Mouse (Mus musculus) MEL (cell line): Measurements from ENCODE around the gene Grik5. TPM values are rescaled to one million over a fixed set of nuclear protein-coding genes. Genes with fewer than 3 reads are reported as not detected.

Experiments
- DNase-seq: peaks from one replicate; pipeline ENCODE4 v3.0.0; 2011; ENCODE audit warnings: low read depth, low spot score
- H3K27ac ChIP-seq: 2 replicates; pipeline ENCODE4 v1.5.1; 2012; ENCODE audit warnings: low read depth, mild to moderate bottlenecking, control low read depth, low read length, moderate library complexity; ENCODE audit not compliant: control insufficient read depth
- H3K27me3 ChIP-seq, 2 experiments: fragments of 150-350 bp in 1 of 2; sonication (generic) in 1 of 2; 2 replicates each; pipeline ENCODE4 v1.6.1; 2012; ENCODE audit warnings: low read length in 2 of 2, mild to moderate bottlenecking in 2 of 2, improper control_type of control experiment in 1 of 2, moderate library complexity in 1 of 2; ENCODE audit not compliant: insufficient read depth in 2 of 2, control insufficient read depth in 1 of 2
- H3K36me3 ChIP-seq, 2 experiments: 2 replicates each; pipeline ENCODE4 v1.6.1; 2012 to 2014; ENCODE audit warnings: low read length in 2 of 2, improper control_type of control experiment in 1 of 2, inconsistent platforms in 1 of 2, mild to moderate bottlenecking in 1 of 2; ENCODE audit not compliant: insufficient read depth in 2 of 2, control insufficient read depth in 1 of 2
- H3K4me1 ChIP-seq, 2 experiments: fragments of 150-350 bp in 1 of 2; sonication (generic) in 1 of 2; 2 replicates each; pipeline ENCODE4 v1.6.1; 2012; ENCODE audit warnings: low read length in 2 of 2, improper control_type of control experiment in 1 of 2, mild to moderate bottlenecking in 1 of 2; ENCODE audit not compliant: insufficient read depth in 2 of 2, control insufficient read depth in 1 of 2
- H3K4me3 ChIP-seq, 2 experiments: fragments of 150-350 bp in 1 of 2; sonication (generic) in 1 of 2; 2 replicates each; pipeline ENCODE4 v1.5.1; 2012; ENCODE audit warnings: low read depth in 2 of 2, low read length in 2 of 2, mild to moderate bottlenecking in 2 of 2, moderate library complexity in 2 of 2, control low read depth in 1 of 2, improper control_type of control experiment in 1 of 2; ENCODE audit not compliant: control insufficient read depth in 1 of 2, insufficient read depth in 1 of 2
- H3K79me2 ChIP-seq: 2 replicates; pipeline ENCODE4 v1.6.1; 2012; ENCODE audit warnings: mild to moderate bottlenecking, low read length, moderate library complexity; ENCODE audit not compliant: control insufficient read depth, poor library complexity, insufficient read depth
- H3K9ac ChIP-seq: 2 replicates; pipeline ENCODE4 v1.6.1; 2012; ENCODE audit warnings: low read depth, mild to moderate bottlenecking, control low read depth, low read length, moderate library complexity; ENCODE audit not compliant: control insufficient read depth, poor library complexity, severe bottlenecking
- H3K9me3 ChIP-seq: fragments of 150-350 bp; sonication (generic); replicated peaks from 2 replicates; pipeline ENCODE4 v1.6.1; 2012; ENCODE audit warnings: mild to moderate bottlenecking, low read length, improper control_type of control experiment, moderate library complexity; ENCODE audit not compliant: insufficient read depth
- CHD1 ChIP-seq: IDR thresholded peaks from 2 replicates; pipeline ENCODE4 v1.6.1; 2012; ENCODE audit warnings: low read depth, mild to moderate bottlenecking, inconsistent platforms, low read length, improper control_type of control experiment
- CHD2 ChIP-seq: IDR thresholded peaks from 2 replicates; pipeline ENCODE4 v1.6.1; 2011; ENCODE audit warnings: low read length, improper control_type of control experiment
- CTCF ChIP-seq, 3 experiments: IDR thresholded peaks in 2 of 3; conservative IDR thresholded peaks in 1 of 3; 2 replicates each; pipeline ENCODE4 v1.5.1; 2011 to 2012; ENCODE audit warnings: low read length in 3 of 3, low read depth in 2 of 3, mild to moderate bottlenecking in 2 of 3, improper control_type of control experiment in 1 of 3, inconsistent platforms in 1 of 3, mixed read lengths in 1 of 3, moderate library complexity in 1 of 3; ENCODE audit not compliant: control insufficient read depth in 1 of 3, insufficient read depth in 1 of 3, poor library complexity in 1 of 3, severe bottlenecking in 1 of 3
- E2F4 ChIP-seq: IDR thresholded peaks from 2 replicates; pipeline ENCODE4 v1.6.1; 2011; ENCODE audit warnings: low read depth, low read length, improper control_type of control experiment, borderline replicate concordance
- ELF1 ChIP-seq: IDR thresholded peaks from 2 replicates; pipeline ENCODE4 v1.6.1; 2014; ENCODE audit warnings: low read depth, mild to moderate bottlenecking, inconsistent platforms, low read length, improper control_type of control experiment, moderate library complexity
- EP300 ChIP-seq, 2 experiments: IDR thresholded peaks; 2 replicates each; pipeline ENCODE4 v1.6.1; 2011; ENCODE audit warnings: improper control_type of control experiment in 2 of 2, low read length in 2 of 2, low read depth in 1 of 2, mild to moderate bottlenecking in 1 of 2
- ETS1 ChIP-seq: IDR thresholded peaks from 2 replicates; pipeline ENCODE4 v1.6.1; 2012; ENCODE audit warnings: low read depth, mild to moderate bottlenecking, inconsistent platforms, low read length, improper control_type of control experiment, moderate library complexity
- GABPA ChIP-seq: IDR thresholded peaks from 2 replicates; pipeline ENCODE4 v1.6.1; 2012; ENCODE audit warnings: low read depth, mild to moderate bottlenecking, inconsistent platforms, low read length, improper control_type of control experiment, moderate library complexity
- JUND ChIP-seq: IDR thresholded peaks from 2 replicates; pipeline ENCODE4 v1.6.1; 2011; ENCODE audit warnings: low read depth, mild to moderate bottlenecking, improper control_type of control experiment, low read length
- MAX ChIP-seq: IDR thresholded peaks from 2 replicates; pipeline ENCODE4 v1.6.1; 2011; ENCODE audit warnings: low read length, improper control_type of control experiment
- MEF2A ChIP-seq: IDR thresholded peaks from 2 replicates; pipeline ENCODE4 v1.6.1; 2014; ENCODE audit warnings: low read depth, mild to moderate bottlenecking, inconsistent platforms, low read length, improper control_type of control experiment; ENCODE audit not compliant: poor library complexity, insufficient replicate concordance, severe bottlenecking; ENCODE audit errors: extremely low read depth
- MXI1 ChIP-seq: IDR thresholded peaks from 2 replicates; pipeline ENCODE4 v1.6.1; 2011; ENCODE audit warnings: mild to moderate bottlenecking, low read depth, low read length, improper control_type of control experiment
- MYC ChIP-seq: IDR thresholded peaks from 2 replicates; pipeline ENCODE4 v1.6.1; 2011; ENCODE audit warnings: low read depth, mild to moderate bottlenecking, low read length, improper control_type of control experiment, moderate library complexity
- NELFE ChIP-seq: IDR thresholded peaks from 2 replicates; pipeline ENCODE4 v1.6.1; 2011; ENCODE audit warnings: low read depth, low read length, improper control_type of control experiment
- RAD21 ChIP-seq: IDR thresholded peaks from 2 replicates; pipeline ENCODE4 v1.6.1; 2011; ENCODE audit warnings: mild to moderate bottlenecking, low read depth, low read length, improper control_type of control experiment
- RCOR1 ChIP-seq: IDR thresholded peaks from 2 replicates; pipeline ENCODE4 v1.6.1; 2012; ENCODE audit warnings: low read depth, mild to moderate bottlenecking, inconsistent platforms, low read length, improper control_type of control experiment
- SMC3 ChIP-seq: IDR thresholded peaks from 2 replicates; pipeline ENCODE4 v1.6.1; 2011; ENCODE audit warnings: low read depth, low read length, improper control_type of control experiment
- TBP ChIP-seq: IDR thresholded peaks from 2 replicates; pipeline ENCODE4 v1.8.0; 2011; ENCODE audit warnings: low read depth, low read length, improper control_type of control experiment
- USF1 ChIP-seq: IDR thresholded peaks from 2 replicates; pipeline ENCODE4 v1.6.1; 2014; ENCODE audit warnings: low read depth, mild to moderate bottlenecking, inconsistent platforms, low read length, improper control_type of control experiment, moderate library complexity
- ZC3H11A ChIP-seq: IDR thresholded peaks from 2 replicates; pipeline ENCODE4 v1.6.1; 2012; ENCODE audit warnings: low read depth, mild to moderate bottlenecking, inconsistent platforms, low read length, improper control_type of control experiment
- ZKSCAN1 ChIP-seq: IDR thresholded peaks from 2 replicates; pipeline ENCODE4 v1.6.1; 2012; ENCODE audit warnings: low read depth, mild to moderate bottlenecking, inconsistent platforms, low read length, improper control_type of control experiment, moderate library complexity
- polyA plus RNA-seq, 2 experiments: library from polyadenylated mRNA; stranded (reverse) in 1 of 2; unstranded in 1 of 2; fragments of >175 nt in 1 of 2; fragments of >200 nt in 1 of 2; gene quantifications; 2 replicates each; pipeline versions ENCODE4 v1.2.1 to v1.2.4; 2012; ENCODE audit warnings: low replicate concordance in 2 of 2, low read depth in 1 of 2; ENCODE audit not compliant: insufficient read length in 2 of 2, insufficient read depth in 1 of 2, missing spikeins in 1 of 2
- total RNA-seq: library from RNA; depleted of rRNA; stranded (reverse); fragments of 300-350 nt; gene quantifications from 2 replicates; pipeline ENCODE4 v1.2.3, GENCODE M21; 2012

Gene Grik5
- total and polyA plus RNA-seq, 3 experiments, result 3.5 to 22.0 TPM; not detected in 1

DNA sequence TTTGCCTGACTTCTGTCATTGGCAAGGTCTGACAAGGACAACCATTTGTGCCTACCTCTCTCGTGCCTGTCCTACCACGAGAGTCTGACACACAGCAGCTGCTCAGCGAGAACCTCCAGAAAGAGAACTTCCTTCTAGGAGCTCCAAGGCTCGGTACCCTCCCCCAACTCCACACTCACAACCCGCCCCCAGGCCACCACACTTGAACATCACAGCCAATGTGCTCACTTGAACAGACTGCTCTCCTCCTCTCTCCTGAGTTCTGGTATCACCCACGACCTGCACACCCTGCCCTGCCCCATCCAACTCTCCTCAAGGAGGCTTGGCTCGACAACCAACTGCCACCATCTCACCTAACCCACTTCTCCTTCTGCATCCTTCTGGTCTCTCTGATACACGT, 8.2 kb downstream of the Grik5 start:
- no peaks in the 10 kb centered on the region for H3K27me3 ChIP-seq
- no peak overlapping the region for H3K9ac ChIP-seq
- TF ChIP-seq MEF2A (no peak), TBP (no peak), E2F4 (no peak), SMC3 (no peak), ETS1 (no peak), CTCF (IDR thresholded peaks at IDR 0.05 in 2 of 3, conservative IDR thresholded peaks at IDR 0.05 in 1 of 3; ENCODE audit: control insufficient read depth in 1 of 3, insufficient read depth in 1 of 3, low read depth in 2 of 3, low read length in 3 of 3, poor library complexity in 1 of 3, severe bottlenecking in 1 of 3) (no peak), MXI1 (no peak), ELF1 (no peak)
- H3K4me1 ChIP-seq, result no peaks in the 10 kb centered on the region
- no peak overlapping the region for H3K4me3 ChIP-seq
- H3K27ac ChIP-seq, result no peak overlapping the region
- no peaks in the 10 kb centered on the region for H3K9me3 ChIP-seq
- no peak for DNase-seq
- H3K79me2 ChIP-seq, result no peaks in the 10 kb centered on the region
- no peaks in the 10 kb centered on the region for H3K36me3 ChIP-seq

DNA sequence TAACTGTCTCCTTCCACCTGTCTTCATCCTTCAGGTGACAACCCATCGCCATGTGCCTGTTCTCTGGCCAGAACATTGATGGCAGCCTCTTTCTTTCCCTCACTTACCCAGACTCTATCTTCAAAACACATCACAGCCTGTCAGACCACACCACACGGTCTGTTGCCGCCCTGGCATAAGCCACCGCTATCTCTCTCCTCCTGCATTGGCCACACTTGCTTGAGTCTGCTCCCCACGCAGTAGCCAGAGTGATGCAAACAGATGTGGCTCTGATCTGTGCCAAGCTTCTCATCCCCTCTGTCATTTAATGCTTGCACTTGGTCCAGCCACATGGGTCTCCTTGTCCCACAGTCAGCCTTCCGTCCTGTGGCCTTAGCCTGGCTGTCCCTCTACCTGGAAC, 8.8 kb downstream of the Grik5 start:
- Histone ChIP-seq H3K4me1 (no peaks in the 10 kb centered on the region), H3K4me3 (no peak overlapping the region), H3K79me2 (no peaks in the 10 kb centered on the region), H3K27ac (no peak overlapping the region), H3K27me3 (no peaks in the 10 kb centered on the region), H3K9me3 (no peaks in the 10 kb centered on the region), H3K36me3 (no peaks in the 10 kb centered on the region), H3K9ac (no peak overlapping the region)
- DNase-seq, result no peak
- no peak for TF ChIP-seq USF1
- no peak for TF ChIP-seq E2F4
- no peak for TF ChIP-seq GABPA
- TF ChIP-seq MAX, result no peak
- no peak for TF ChIP-seq ELF1
- TF ChIP-seq ZC3H11A, result no peak

DNA sequence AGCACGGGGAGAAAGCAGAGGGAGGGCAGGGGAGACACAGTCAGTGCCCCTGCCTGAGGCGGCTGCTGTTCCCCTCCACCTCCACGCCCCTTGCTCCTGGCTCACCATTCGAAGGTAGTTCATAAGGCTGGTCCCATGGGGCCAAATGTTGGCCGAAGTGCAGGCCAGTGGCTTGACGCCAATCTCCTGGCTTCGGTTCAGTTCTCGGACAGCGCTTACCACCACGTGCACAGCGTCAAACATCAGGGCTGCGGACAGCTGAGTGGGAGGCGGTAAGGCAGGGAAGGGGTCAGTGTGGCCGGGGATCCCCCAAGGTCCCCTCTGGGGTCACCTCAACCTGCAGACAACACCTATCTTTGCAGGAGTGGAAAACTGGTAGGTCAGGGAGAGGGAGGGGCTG, 13.3 kb downstream of the Grik5 start:
- Histone ChIP-seq H3K9ac (no peak overlapping the region), H3K4me3 (no peak overlapping the region), H3K27ac (no peak overlapping the region), H3K9me3 (no peaks in the 10 kb centered on the region), H3K36me3 (no peaks in the 10 kb centered on the region; a peak in 1 of 4 replicates), H3K79me2 (no peaks in the 10 kb centered on the region), H3K4me1 (no peaks in the 10 kb centered on the region), H3K27me3 (no peaks in the 10 kb centered on the region)
- DNase-seq, result no peak
- TF ChIP-seq CHD2, result no peak
- no peak for TF ChIP-seq RAD21
- no peak for TF ChIP-seq USF1
- no peak for TF ChIP-seq JUND
- TF ChIP-seq MYC, result no peak
- TF ChIP-seq ZKSCAN1, result no peak
- no peak for TF ChIP-seq SMC3
- TF ChIP-seq NELFE, result no peak
- TF ChIP-seq MAX, result no peak
- no peak for TF ChIP-seq CHD1
- TF ChIP-seq TBP, result no peak
- no peak for TF ChIP-seq EP300 (IDR thresholded peaks at IDR 0.05; ENCODE audit: low read depth in 1 of 2, low read length in 2 of 2)
- no peak for TF ChIP-seq RCOR1
